Mouse (Mus musculus): ENCODE measurements around the gene Pradc1. TPM values are rescaled to one million over a fixed set of nuclear protein-coding genes. Genes with fewer than 3 reads are reported as not detected.

The Pradc1 gene
- polyA plus RNA-seq, 1 experiment from 2014 or later: 15.0 TPM

DNA sequence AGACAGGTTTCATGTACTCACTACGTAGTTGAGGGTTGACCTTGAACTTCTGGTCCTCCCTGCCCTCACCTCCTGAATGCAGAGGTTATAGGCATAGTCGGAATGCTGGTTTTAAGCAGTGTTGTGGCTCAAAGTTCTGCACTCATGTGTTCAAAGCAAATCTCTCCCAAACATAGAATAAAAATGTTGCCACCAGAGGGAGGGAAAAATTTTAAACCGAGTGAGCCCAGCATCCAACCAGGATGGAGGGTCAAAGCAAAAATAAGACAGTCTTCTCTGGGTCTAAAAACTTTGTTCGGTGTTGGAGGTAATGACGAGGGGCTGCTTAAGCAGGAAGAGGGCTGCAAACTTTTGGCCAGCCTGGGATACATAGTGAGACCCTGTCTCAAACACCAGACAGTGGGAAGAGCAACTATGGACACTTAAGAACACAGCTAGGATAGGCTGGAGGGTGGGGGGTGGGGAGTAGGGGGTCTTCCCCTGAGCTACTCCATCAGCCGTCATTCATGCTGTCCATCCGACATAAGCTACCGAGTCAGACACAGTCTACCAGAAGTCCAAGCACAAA is 20.4 kb downstream of the Pradc1 start:
- no peaks in the 10 kb centered on the region for H3K36me3 ChIP-seq (ENCODE audit: control insufficient read depth, insufficient read depth, low read length)
- WGBS: 50% methylated on average over 8 of the region's 8 CpGs
- no peak; the same call in 1 of the 2 replicates for ATAC-seq (ENCODE audit: low FRiP score, low TSS enrichment)

DNA sequence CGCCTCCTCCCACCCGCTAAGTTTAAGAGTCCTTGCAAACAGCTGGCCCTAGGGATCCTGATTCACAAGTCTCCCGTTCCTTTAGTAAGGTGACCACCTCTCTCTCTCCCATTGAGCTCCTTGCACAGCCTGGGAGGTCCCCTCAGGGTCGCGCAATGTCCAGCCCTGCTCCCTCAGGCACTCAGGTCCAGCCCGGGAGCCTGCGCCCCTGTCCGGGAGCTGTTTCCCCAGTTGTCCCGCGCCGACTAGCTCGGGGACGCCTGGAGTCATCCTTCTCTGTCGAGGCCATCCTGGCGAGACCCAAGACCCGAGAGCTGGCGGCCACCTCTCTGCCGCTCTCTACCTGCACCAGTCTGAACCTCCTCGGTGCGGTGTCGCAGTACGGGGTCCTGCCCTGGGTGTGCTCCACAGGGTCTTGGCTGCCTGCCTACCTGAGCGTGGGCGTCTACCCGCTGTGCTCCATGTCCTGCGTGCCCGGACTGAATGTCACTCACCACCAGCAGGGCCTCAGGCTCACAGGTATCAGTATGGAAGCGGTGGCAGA is 27.9 kb downstream of the Pradc1 start, which contains the start of gene Noto:
Gene Noto (plus strand): TSS at position 51 of the 544 bp plus-strand sequence.
- Histone ChIP-seq H3K27ac (replicated peaks; ENCODE audit: low read depth, low read length) (no peak within 1 kb of the TSS), H3K4me2 (ENCODE audit: low read length) (no peak within 1 kb of the TSS), H3K36me3 (ENCODE audit: control insufficient read depth, insufficient read depth, low read length) (no peaks in the 10 kb centered on the region), H3K4me3 (replicated peaks; ENCODE audit: low read depth, low read length) (no peak within 1 kb of the TSS), H3K9ac (replicated peaks; ENCODE audit: low read length) (no peak within 1 kb of the TSS), H3K9me3 (ENCODE audit: control insufficient read depth, low read length) (no peaks in the 10 kb centered on the region), H3K4me1 (ENCODE audit: control insufficient read depth, insufficient read depth, low read length) (no peaks in the 10 kb centered on the region), H3K27me3 (ENCODE audit: control insufficient read depth, insufficient read depth, low read length) (no peaks in the 10 kb centered on the region)
- 15% methylated on average over 28 of the region's 28 CpGs for WGBS
- DNase-seq (no peak), ATAC-seq (ENCODE audit: low FRiP score, low TSS enrichment) (no peak)

More for the DNA sequence above, 20.4 kb downstream of the Pradc1 start:
- no peaks in the 10 kb centered on the region for H3K4me1 ChIP-seq (ENCODE audit: control insufficient read depth, insufficient read depth, low read length)
- peak overlapping the region; percentile 89 for H3K4me2 ChIP-seq (ENCODE audit: low read length)
- H3K27me3 ChIP-seq (ENCODE audit: control insufficient read depth, insufficient read depth, low read length): no peaks in the 10 kb centered on the region
- H3K4me3 ChIP-seq (replicated peaks; ENCODE audit: low read depth, low read length): peak overlapping the region; percentile 64
- no peak overlapping the region for H3K27ac ChIP-seq (replicated peaks; ENCODE audit: low read depth, low read length)
- DNase-seq: no peak
- no peaks in the 10 kb centered on the region for H3K9me3 ChIP-seq (ENCODE audit: control insufficient read depth, low read length)
- peak overlapping the region; percentile 73 for H3K9ac ChIP-seq (replicated peaks; ENCODE audit: low read length)

DNA sequence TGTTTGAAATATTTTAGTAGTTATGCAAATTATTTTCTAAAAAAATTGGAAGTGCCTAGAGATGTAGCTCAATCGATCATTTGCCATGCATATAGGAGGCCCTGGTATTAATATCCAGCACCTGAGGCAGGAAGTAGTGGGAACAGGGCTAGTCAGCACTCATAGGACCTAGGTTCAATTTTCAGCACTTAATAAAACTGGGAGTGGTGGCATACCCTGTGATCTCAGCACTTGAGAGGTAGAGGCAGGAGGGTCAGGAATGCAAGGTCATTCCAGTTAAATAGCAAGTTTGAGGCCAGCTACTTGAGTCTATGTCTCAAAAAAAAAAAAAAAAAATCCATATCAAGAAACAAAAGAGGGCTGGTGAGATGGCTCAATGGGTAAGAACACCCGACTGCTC is 32.6 kb downstream of the Pradc1 start:
- H3K4me2 ChIP-seq (ENCODE audit: low read length): no peak overlapping the region
- H3K36me3 ChIP-seq (ENCODE audit: control insufficient read depth, insufficient read depth, low read length): no peaks in the 10 kb centered on the region
- no peak overlapping the region for H3K9ac ChIP-seq (replicated peaks; ENCODE audit: low read length)
- H3K27ac ChIP-seq (replicated peaks; ENCODE audit: low read depth, low read length): no peak overlapping the region
- no peaks in the 10 kb centered on the region for H3K4me1 ChIP-seq (ENCODE audit: control insufficient read depth, insufficient read depth, low read length)
- no peak for DNase-seq
- H3K9me3 ChIP-seq (ENCODE audit: control insufficient read depth, low read length): no peaks in the 10 kb centered on the region
- WGBS: 85% methylated on average over 2 of the region's 2 CpGs
- no peaks in the 10 kb centered on the region for H3K27me3 ChIP-seq (ENCODE audit: control insufficient read depth, insufficient read depth, low read length)
- no peak for ATAC-seq (ENCODE audit: low FRiP score, low TSS enrichment)
- H3K4me3 ChIP-seq (replicated peaks; ENCODE audit: low read depth, low read length): no peak overlapping the region

DNA sequence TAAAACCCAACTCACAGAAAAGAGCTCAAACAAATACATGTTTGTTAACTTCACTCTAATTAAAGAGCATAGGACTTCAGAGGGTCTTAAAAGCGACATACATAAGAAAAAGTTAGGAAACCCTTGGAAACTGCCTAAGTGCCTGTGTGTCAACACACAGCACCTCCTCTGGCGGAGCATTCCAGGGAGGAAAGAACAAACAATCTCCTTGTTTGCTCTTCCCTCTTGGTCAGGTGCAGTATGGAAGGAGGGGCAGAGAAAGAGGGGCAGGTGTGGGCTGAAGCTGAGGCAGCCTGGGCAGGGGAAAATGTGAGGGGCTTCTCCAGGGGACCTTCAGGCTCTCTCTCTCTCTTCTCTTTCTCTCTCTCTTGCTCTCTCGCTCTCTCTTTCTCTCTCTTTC is 35.9 kb downstream of the Pradc1 start:
- Histone ChIP-seq H3K4me2 (ENCODE audit: low read length) (no peak overlapping the region), H3K27me3 (ENCODE audit: control insufficient read depth, insufficient read depth, low read length) (no peaks in the 10 kb centered on the region), H3K4me3 (replicated peaks; ENCODE audit: low read depth, low read length) (no peak overlapping the region), H3K9ac (replicated peaks; ENCODE audit: low read length) (no peak overlapping the region), H3K4me1 (ENCODE audit: control insufficient read depth, insufficient read depth, low read length) (no peaks in the 10 kb centered on the region), H3K36me3 (ENCODE audit: control insufficient read depth, insufficient read depth, low read length) (no peaks in the 10 kb centered on the region), H3K9me3 (ENCODE audit: control insufficient read depth, low read length) (no peaks in the 10 kb centered on the region), H3K27ac (replicated peaks; ENCODE audit: low read depth, low read length) (no peak overlapping the region)
- 63% methylated on average over 3 of the region's 3 CpGs for WGBS
- ATAC-seq (ENCODE audit: low FRiP score, low TSS enrichment) (no peak), DNase-seq (no peak)

DNA sequence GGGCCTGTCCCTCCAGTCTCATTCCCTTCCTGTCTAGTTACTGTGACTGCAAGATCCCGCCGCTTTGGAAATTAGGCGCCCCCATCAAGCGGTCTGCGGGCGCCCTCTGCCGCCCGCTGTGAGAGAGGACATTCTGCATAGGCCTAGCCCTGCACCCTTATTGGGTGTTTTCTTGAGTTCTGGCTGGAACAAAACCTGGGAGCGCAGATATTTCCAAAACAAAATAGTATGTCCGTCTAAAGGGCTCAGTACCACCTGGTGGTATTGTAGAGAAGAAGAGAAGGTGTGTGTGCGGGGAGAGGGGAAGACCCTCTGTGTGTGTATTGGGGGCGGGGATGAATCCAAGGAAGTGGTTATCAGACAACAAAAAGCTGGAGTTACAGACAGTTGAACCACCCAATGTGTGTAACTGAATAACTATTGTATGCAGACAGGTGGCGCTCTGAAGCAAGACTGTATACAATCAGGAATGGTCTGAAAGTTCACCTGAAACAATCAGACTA is 40.9 kb downstream of the Pradc1 start:
- peak; percentile 78 for ATAC-seq (ENCODE audit: low FRiP score, low TSS enrichment)
- H3K9ac ChIP-seq (replicated peaks; ENCODE audit: low read length): no peak overlapping the region
- H3K4me2 ChIP-seq (ENCODE audit: low read length): 0 out of 2 replicates have a peak overlapping the region, but pooled peaks have one; percentile 16
- H3K4me1 ChIP-seq (ENCODE audit: control insufficient read depth, insufficient read depth, low read length): peaks cover 10% of the 10 kb centered on the region; the same call in 1 of the 2 replicates
- no peak overlapping the region for H3K4me3 ChIP-seq (replicated peaks; ENCODE audit: low read depth, low read length)
- H3K9me3 ChIP-seq (ENCODE audit: control insufficient read depth, low read length): no peaks in the 10 kb centered on the region
- DNase-seq: peak; percentile 93
- no peaks in the 10 kb centered on the region for H3K36me3 ChIP-seq (ENCODE audit: control insufficient read depth, insufficient read depth, low read length)
- 8% methylated on average over 13 of the region's 13 CpGs for WGBS
- H3K27me3 ChIP-seq (ENCODE audit: control insufficient read depth, insufficient read depth, low read length): peaks cover 18% of the 10 kb centered on the region
- H3K27ac ChIP-seq (replicated peaks; ENCODE audit: low read depth, low read length): no peak overlapping the region

DNA sequence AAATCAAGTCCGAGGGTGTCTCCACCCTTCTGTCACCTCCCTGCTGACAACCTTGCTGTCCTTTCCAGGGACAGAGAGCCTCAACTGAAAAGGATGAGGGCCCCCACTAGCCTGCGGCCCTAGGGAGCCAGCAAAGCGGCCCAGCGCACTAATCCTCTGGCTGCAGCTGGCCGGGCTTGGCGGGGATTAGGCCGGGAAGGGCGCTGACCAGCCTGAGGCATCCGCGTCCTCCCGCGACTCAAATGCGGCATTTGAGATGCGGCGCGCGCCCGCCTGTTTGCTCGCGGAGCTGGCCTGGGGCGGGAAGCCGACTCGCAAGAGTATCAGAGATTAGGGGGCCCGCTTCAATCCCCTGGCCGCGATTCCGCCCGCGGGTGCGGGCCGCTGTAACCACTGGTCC is 42.8 kb downstream of the Pradc1 start:
- 0% methylated on average over 31 of the region's 31 CpGs for WGBS
- Histone ChIP-seq H3K27me3 (ENCODE audit: control insufficient read depth, insufficient read depth, low read length) (peaks cover 18% of the 10 kb centered on the region), H3K27ac (replicated peaks; ENCODE audit: low read depth, low read length) (no peak overlapping the region), H3K9ac (replicated peaks; ENCODE audit: low read length) (peak overlapping the region; percentile 48), H3K4me2 (ENCODE audit: low read length) (peak overlapping the region; percentile 55), H3K4me1 (ENCODE audit: control insufficient read depth, insufficient read depth, low read length) (peaks cover 10% of the 10 kb centered on the region; the same call in 1 of the 2 replicates), H3K36me3 (ENCODE audit: control insufficient read depth, insufficient read depth, low read length) (no peaks in the 10 kb centered on the region), H3K9me3 (ENCODE audit: control insufficient read depth, low read length) (no peaks in the 10 kb centered on the region), H3K4me3 (replicated peaks; ENCODE audit: low read depth, low read length) (peak overlapping the region; percentile 25)
- ATAC-seq (ENCODE audit: low FRiP score, low TSS enrichment) (peak; percentile 24; the same call in 1 of the 2 replicates), DNase-seq (peak; percentile 77)

DNA sequence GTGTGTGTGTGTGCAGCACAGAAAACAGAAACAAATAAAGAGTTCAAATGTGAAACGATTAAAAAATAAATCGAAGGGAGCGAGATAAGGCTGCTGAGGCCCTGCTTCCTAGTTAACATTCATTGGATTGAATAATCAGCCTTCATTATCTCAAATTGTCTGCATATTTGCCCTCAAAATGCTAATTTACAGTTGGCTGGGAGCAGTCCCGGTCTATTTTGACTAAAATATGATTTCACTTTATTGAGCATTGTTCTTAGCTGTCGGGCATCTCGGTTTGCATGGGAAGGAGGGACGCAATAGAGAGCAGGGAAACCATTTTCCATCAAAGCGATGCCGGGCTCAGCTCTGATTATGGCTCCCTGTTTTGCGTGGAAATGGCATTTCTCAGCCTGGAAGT is 48.7 kb downstream of the Pradc1 start:
- no peak overlapping the region for H3K9ac ChIP-seq (replicated peaks; ENCODE audit: low read length)
- no peaks in the 10 kb centered on the region for H3K36me3 ChIP-seq (ENCODE audit: control insufficient read depth, insufficient read depth, low read length)
- no peak overlapping the region for H3K4me3 ChIP-seq (replicated peaks; ENCODE audit: low read depth, low read length)
- H3K27me3 ChIP-seq (ENCODE audit: control insufficient read depth, insufficient read depth, low read length): no peaks in the 10 kb centered on the region
- H3K27ac ChIP-seq (replicated peaks; ENCODE audit: low read depth, low read length): peak overlapping the region; percentile 62
- WGBS: 57% methylated on average over 10 of the region's 10 CpGs
- no peak overlapping the region for H3K4me2 ChIP-seq (ENCODE audit: low read length)
- no peaks in the 10 kb centered on the region for H3K9me3 ChIP-seq (ENCODE audit: control insufficient read depth, low read length)
- H3K4me1 ChIP-seq (ENCODE audit: control insufficient read depth, insufficient read depth, low read length): no peaks in the 10 kb centered on the region
- no peak for ATAC-seq (ENCODE audit: low FRiP score, low TSS enrichment)
- peak; percentile 50 for DNase-seq

DNA sequence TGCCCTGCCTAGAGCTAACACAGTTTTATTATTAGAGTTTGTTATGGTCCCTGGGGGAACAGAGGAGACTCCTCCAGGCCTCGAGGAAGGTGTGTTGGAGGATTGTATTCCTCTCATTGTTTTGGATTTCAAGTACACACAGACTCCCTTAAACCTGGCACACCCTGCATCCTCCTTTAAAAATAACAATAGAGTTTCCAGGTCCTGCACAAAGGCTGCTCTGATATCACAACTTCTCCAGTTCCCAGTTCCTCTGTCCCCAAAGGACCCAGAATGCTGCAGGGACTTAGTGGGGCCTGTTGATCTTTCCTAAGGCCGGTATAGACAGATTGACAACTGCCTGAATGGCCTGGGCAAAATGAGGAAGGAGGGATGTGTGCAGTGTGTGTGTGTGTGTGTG is 49.2 kb downstream of the Pradc1 start:
- WGBS: 32% methylated on average over 2 of the region's 2 CpGs
- no peak for ATAC-seq (ENCODE audit: low FRiP score, low TSS enrichment)

DNA sequence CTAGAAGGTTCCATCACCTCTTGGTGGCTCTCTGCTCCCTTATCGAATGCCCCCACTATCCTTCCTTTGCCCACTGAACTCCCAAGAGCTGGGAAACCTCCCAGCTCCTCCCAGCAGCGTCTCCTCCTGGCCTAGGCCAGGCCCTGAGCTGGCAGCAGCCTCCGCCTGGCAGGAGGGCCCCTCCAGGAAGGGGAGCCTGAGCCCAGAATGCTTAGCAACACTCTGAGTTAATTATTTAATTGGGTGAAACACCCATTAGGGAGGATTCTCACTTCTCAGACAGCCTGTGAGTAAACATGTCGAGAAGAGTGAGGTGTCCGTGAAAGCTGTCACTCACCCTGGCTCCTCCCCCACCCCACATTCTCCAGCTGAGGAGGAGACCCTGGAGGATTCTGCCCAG is 52.1 kb downstream of the Pradc1 start:
- H3K4me3 ChIP-seq (replicated peaks; ENCODE audit: low read depth, low read length): no peak overlapping the region
- no peaks in the 10 kb centered on the region for H3K9me3 ChIP-seq (ENCODE audit: control insufficient read depth, low read length)
- H3K4me2 ChIP-seq (ENCODE audit: low read length): no peak overlapping the region
- WGBS: 38% methylated on average over 5 of the region's 5 CpGs
- H3K27me3 ChIP-seq (ENCODE audit: control insufficient read depth, insufficient read depth, low read length): no peaks in the 10 kb centered on the region
- DNase-seq: no peak
- ATAC-seq (ENCODE audit: low FRiP score, low TSS enrichment): no peak
- no peak overlapping the region for H3K27ac ChIP-seq (replicated peaks; ENCODE audit: low read depth, low read length)
- H3K4me1 ChIP-seq (ENCODE audit: control insufficient read depth, insufficient read depth, low read length): no peaks in the 10 kb centered on the region
- H3K36me3 ChIP-seq (ENCODE audit: control insufficient read depth, insufficient read depth, low read length): no peaks in the 10 kb centered on the region
- H3K9ac ChIP-seq (replicated peaks; ENCODE audit: low read length): no peak overlapping the region

More for the DNA sequence above, 49.2 kb downstream of the Pradc1 start:
- Histone ChIP-seq H3K27ac (replicated peaks; ENCODE audit: low read depth, low read length) (peak overlapping the region; percentile 62), H3K4me3 (replicated peaks; ENCODE audit: low read depth, low read length) (no peak overlapping the region), H3K27me3 (ENCODE audit: control insufficient read depth, insufficient read depth, low read length) (no peaks in the 10 kb centered on the region), H3K36me3 (ENCODE audit: control insufficient read depth, insufficient read depth, low read length) (no peaks in the 10 kb centered on the region), H3K9ac (replicated peaks; ENCODE audit: low read length) (no peak overlapping the region), H3K9me3 (ENCODE audit: control insufficient read depth, low read length) (no peaks in the 10 kb centered on the region), H3K4me2 (ENCODE audit: low read length) (no peak overlapping the region), H3K4me1 (ENCODE audit: control insufficient read depth, insufficient read depth, low read length) (no peaks in the 10 kb centered on the region)
- DNase-seq: peak; percentile 17

Measured in midbrain, embryonic 14.5 days (tissue).